Mouse (Mus musculus) T-helper 1 cell (primary cell): Measurements from ENCODE around the gene Slc43a2.

Experiments used
- in situ Hi-C: fragments of 300-600 bp; cut with MboI, MseI; formaldehyde crosslinking; loops from one replicate; pipeline ENCODE4 v1.15.1; 2025; ENCODE audit warnings: high pct_unique_total_duplicates

The Slc43a2 gene

GRCm38 (mm10) chr11:75571126-75571990 lies 39.9 kb downstream of the Slc43a2 start:
- in situ Hi-C loops, result loop anchor here (5.0 kb wide), 1 partner anchor 39 kb away; the partner anchor contains the start of gene Slc43a2

- in situ Hi-C loops, result loop anchor here (5.0 kb wide), 1 partner anchor 40 kb away; the partner anchor contains the start of gene Slc43a2
Measured at GRCm38 (mm10) chr11:75572301-75572791, 40.9 kb downstream of the Slc43a2 start.

DNA sequence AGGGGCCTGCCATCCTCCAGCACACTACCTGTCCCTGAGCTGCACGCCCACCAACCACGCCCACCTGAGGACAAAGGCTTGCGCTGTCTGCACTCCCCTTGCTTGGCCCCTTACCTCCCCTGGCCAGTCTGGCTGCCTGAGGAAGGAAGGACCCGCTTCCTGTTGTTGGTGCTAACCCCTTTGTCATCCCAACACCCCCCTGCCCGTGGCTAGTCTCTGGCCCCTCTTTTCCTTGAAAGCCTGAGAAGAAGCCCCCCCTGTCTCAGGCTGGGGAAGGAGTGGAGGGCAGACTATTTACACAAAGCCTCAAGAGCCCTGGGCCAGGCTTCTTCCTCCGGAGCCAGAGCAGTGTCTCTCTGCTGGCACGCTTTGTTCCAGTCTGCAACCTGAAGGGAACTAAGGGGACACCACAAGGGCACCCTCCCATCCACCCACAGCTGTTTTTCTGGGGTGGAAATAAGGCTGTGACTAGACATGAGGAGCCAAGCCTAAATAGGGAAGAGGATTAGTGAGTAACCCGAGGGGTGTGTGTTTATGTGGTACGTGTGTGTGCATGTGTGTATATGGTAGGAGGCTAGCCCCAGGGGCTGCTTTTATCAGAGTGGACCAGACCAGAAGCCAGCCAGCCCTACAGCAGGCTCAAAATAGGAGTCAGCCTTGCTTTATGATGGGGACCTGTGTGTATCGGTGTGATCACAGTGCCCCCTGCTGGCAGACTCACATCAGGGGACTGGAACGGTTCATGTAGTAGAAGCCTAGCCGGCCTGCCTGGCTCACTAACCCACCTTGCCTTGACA lies 41.6 kb downstream of the Slc43a2 start:
- in situ Hi-C loops, result loop anchor here (5.0 kb wide), 1 partner anchor 41 kb away; the partner anchor contains the start of gene Slc43a2

DNA sequence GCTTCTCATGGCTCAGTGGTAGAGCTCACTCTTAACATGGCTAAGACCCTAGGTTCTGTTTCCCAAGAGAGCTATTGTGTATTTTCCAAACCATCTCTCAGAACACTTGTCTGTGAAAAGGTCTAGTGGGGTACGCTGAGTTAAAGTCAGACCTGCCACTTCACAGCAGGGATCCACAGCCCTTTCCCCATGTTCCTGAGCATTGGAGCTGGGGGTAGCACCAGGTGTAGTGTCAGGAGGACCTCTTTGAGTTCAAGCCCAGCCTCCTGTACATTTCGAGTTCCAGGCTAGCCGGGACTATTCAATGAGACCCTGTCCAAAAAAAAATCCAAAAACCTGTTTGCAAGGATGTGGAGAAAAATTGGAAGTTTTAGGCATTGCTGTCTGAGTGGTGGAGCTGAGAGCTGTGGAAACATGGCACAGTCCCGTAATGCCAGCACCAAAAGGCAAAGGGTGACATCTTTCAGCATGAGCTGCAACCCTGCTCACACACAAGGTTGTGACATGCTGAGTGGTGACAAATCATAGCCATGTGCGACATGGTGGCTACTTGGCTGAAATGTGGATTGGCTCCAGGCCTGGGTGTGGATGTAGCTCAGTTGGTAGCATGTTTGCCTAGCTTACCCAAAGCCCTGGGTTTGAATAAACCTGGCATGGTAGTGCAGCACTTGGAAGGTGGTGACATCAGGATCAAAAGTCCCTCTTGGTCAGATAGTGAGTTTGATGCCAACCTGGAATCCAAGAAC lies 43.1 kb downstream of the Slc43a2 start:
- in situ Hi-C loops, result loop anchor here (5.0 kb wide), 1 partner anchor 42 kb away; the partner anchor contains the start of gene Slc43a2

DNA sequence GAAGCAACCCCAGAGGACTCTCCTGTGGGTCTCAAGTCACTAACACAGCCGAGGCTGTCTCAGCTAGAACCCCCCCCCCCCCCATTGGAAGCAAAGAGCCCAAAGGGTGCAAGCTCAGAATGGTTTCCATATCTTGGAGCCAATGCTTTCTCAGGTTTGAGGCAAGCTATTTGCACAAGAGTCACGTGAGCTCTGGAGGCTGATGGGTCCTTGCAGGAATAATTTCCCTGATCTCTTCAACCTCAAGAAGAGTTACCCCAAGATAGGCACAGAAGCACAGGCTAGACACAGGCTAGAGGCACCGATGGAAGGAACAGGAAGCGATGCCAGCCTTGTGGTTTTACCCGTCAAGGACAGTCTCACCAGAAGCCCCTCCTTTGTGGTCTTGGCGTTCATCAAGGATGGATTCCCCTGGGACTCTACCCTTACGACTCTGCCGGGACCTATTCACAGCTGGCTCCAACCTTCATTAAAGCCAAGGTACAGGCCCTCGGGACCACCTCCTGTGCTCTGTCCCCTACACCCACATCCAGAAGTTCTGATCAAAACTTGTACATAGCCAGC lies 44.1 kb downstream of the Slc43a2 start:
- in situ Hi-C loops, result no loop called here

- in situ Hi-C loops, result no loop called here
Measured at GRCm38 (mm10) chr11:75578609-75579008, 47.1 kb downstream of the Slc43a2 start.

DNA sequence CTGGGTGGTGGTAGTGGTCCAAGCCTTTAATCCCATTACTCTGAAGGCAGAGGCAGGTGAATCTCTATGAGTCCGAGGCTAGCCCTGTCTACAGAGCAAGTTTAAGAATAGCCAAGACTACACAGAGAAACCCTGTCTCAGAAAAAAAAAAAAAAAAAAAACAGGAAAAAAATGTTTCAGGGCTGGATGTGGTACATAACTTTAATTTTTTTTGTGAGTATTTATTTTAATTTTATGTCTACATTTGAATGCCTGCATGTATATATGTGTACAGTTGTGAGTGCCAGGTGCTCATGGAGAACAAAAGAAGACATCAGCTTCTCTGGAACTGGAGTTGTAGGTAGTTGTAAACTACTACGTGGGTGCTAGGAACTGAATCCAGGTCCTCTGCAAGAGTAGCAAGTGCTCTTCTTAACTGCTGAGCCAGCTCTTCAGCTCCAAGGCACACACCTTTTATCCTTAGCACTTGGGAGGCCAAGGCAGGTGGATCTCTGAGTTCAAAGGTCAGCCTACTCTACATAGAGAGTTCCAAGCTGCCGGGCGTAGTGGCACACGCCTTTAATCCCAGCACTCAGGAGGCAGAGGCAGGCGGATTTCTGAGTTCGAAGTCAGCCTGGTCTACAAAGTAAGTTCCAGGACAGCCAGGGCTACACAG lies 50.1 kb downstream of the Slc43a2 start:
- in situ Hi-C loops, result no loop called here

GRCm38 (mm10) chr11:75583521-75583920 lies 52.0 kb downstream of the Slc43a2 start:
- in situ Hi-C loops, result no loop called here

- in situ Hi-C loops, result no loop called here
Measured at GRCm38 (mm10) chr11:75585061-75585460, 53.6 kb downstream of the Slc43a2 start.

DNA sequence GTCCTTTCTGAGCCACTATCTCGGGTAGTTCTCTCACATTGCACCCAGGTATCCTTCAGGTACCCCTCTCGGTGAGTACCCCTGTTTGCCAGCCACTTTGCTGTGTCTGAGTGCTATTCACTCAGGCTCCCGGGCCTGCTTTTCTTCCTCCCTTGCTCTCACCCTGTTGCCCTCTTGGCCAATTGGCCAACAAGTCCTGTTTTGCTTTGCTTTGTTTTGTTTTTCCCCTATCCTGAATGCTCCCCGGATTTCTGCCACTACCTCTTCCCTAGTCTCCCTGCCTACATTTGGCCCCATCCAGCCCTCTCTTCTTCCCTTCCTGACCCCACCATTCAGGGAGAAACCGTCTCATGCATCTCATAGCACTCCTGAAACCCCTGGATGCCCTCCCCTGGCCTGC lies 54.5 kb downstream of the Slc43a2 start:
- in situ Hi-C loops, result no loop called here

DNA sequence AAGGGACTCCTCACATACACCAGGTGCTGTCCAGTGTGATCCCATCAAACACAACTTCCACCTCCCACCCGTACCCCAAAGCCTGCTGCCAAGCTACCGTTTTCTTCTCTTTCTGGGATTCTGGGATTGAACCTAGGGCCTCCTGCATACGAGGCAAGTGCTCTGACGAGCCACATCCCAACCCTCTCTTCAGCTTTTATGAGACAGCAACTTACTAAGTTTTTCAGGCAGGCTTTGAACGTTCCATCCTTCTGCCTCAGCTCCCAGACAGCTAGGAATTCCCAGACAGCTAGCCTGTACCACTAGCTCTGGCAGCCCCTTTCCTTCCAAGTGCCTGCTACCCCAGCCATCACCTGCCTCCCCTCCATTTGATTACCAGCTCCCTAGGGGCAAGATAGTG lies 55.5 kb downstream of the Slc43a2 start:
- in situ Hi-C loops, result no loop called here

- in situ Hi-C loops, result no loop called here
Measured at GRCm38 (mm10) chr11:75587493-75588284, 56.2 kb downstream of the Slc43a2 start, which contains the start of gene Pitpna. Gene Pitpna (plus strand): TSS chr11:75588097.

DNA sequence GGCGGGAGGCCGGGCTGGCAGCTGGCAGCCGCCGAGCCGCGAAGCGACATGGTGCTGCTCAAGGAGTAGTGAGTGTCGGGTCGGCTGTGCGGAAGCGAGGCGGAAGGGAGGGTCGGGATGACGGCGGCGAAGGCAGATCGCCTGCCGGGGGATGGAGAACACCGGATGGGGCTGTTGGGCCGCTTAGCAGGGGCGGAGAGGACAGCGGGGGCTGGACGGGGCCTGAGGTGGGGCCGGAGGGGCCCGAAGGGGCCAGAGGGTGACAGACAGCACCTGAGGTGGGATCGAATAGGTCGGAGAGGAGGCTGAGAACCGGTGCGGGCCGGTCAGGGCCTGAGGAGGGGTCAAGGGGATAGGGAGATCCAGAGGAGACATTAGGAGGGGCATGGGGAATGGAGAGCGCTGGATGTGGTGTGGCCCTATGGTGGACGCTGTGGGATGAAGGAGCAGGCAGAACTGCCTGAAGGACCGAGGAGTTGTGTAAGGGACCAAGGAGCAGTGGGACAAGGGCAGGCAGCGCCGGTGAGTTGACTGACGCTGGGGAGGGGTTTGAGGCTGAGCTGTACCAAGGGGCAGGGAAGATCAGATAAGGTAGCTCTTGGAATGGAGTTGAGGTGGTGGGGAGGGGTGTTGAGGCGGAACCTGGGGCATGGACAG lies 56.9 kb downstream of the Slc43a2 start:
- in situ Hi-C loops, result no loop called here

GRCm38 (mm10) chr11:75592612-75593011 lies 61.1 kb downstream of the Slc43a2 start:
- in situ Hi-C loops, result no loop called here

DNA sequence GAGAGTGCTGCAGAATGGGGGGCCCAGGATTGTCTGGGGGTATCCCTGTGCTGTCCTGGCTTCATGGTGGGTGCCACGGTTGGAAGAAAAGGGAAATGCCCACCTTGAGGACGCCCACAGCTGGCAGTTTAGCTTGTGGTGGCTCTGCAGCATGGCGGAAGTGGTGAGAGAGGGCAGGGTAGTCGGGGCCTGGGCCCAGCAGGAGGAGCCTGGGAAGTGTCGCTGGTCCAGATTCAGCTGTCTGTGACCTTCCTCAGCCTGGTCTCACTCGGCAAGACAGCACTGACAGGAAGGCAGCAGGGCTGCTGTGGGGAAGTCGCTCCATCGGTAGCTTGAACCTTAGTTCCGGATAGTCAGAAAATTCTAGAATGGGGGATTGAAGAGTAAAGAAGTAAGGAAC lies 62.9 kb downstream of the Slc43a2 start:
- in situ Hi-C loops, result no loop called here

DNA sequence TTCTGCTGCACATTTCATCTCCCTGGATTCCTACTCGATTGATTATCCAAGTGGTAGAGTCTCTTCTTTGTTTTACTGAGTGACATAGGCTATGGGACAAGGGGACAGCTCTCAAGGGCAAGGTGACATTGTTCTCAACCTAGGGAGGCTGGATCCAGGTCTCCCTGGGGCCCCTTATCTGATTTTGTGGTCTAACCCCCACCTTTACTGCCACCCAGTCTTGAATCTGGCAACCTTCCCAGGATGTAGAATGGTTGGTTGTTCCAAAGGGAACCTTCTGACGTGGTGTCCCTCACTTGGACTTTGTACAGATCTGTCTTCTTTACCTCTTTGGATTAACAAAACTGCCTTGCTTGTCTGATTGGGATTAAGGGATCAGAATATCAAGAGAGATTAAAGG lies 63.9 kb downstream of the Slc43a2 start:
- in situ Hi-C loops, result no loop called here

DNA sequence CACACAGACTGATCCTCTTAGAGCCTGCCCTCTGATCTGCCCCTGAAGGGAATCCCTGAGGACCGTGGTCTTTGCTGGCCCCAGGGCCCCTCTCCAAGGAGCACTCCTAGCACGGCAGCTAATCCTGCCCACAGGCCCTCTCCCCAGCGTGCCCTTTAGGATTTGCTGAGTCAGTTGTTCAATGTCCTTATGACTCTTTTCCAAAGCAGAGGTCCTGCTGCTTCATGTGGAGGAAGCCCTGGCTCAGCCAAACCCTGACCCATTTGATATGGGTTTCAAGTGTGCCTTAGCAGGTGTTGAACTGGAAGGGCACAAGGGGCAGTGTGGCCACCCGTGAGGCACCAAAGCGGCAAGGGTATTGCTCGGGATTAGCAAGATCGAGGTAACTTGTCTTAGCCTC lies 64.3 kb downstream of the Slc43a2 start:
- in situ Hi-C loops, result no loop called here

- in situ Hi-C loops, result no loop called here
Measured at GRCm38 (mm10) chr11:75596726-75597255, 65.3 kb downstream of the Slc43a2 start.

- in situ Hi-C loops, result no loop called here
Measured at GRCm38 (mm10) chr11:75598004-75598403, 66.5 kb downstream of the Slc43a2 start.
